Mouse (Mus musculus) hindbrain, embryonic 15.5 days (tissue): ENCODE data around the gene 1700020N15Rik. TPM values are rescaled to one million over a fixed set of nuclear protein-coding genes. Genes with fewer than 3 reads are reported as not detected.
"Not testable (repeated sequence)": the region's sequence is repeated elsewhere in the genome, so short reads cannot be mapped to it uniquely, and the experiment has no call there.

Source experiments
- ATAC-seq: fragments of 200-750 bp; cut with Nextera tagmentation; 2 replicates; pipeline ENCODE4 v1.8.0; 2017; ENCODE audit warnings: low read depth, moderate number of reproducible peaks, moderate TSS enrichment; ENCODE audit not compliant: low FRiP score
- H3K27ac ChIP-seq: fragments of 300-500 bp; sonication (generic); replicated peaks from 2 replicates; pipeline ENCODE4 v1.5.1; 2015; ENCODE audit warnings: mild to moderate bottlenecking, inconsistent platforms
- H3K27me3 ChIP-seq: fragments of 300-500 bp; sonication (generic); 2 replicates; pipeline ENCODE4 v1.6.1; 2015; ENCODE audit warnings: control low read depth, inconsistent platforms
- H3K36me3 ChIP-seq: fragments of 300-500 bp; sonication (generic); 2 replicates; pipeline ENCODE4 v1.6.1; 2015; ENCODE audit warnings: control low read depth, inconsistent platforms
- H3K4me1 ChIP-seq: fragments of 300-500 bp; sonication (generic); replicated peaks from 2 replicates; pipeline ENCODE4 v1.6.1; 2015; ENCODE audit warnings: control low read depth, inconsistent platforms
- H3K4me2 ChIP-seq: fragments of 300-500 bp; sonication (generic); 2 replicates; pipeline ENCODE4 v1.6.1; 2015; ENCODE audit warnings: moderate library complexity, mild to moderate bottlenecking, inconsistent platforms
- H3K4me3 ChIP-seq: fragments of 300-500 bp; sonication (generic); 2 replicates; pipeline ENCODE4 v1.5.1; 2015; ENCODE audit warnings: mild to moderate bottlenecking, inconsistent platforms
- H3K9ac ChIP-seq: fragments of 300-500 bp; sonication (generic); 2 replicates; pipeline ENCODE4 v1.6.1; 2015; ENCODE audit warnings: inconsistent platforms
- H3K9me3 ChIP-seq: fragments of 300-500 bp; sonication (generic); 2 replicates; pipeline ENCODE4 v1.6.1; 2016; ENCODE audit warnings: control low read depth, inconsistent platforms
- WGBS: fragments of 180-500 bp; shearing (Covaris S2); methylation state at CpG from one replicate; pipeline ENCODE4 v1.1.7; 2015; 5-methylcytosine and 5-hydroxymethylcytosine counted together
- polyA plus RNA-seq: library from polyadenylated mRNA; unstranded; fragments of >200 nt; fragmentation: Nextera tagmentation; extraction: Ambion mirVana; gene quantifications from 2 replicates; pipeline ENCODE4 v1.2.1, GENCODE M21; 2015

The 1700020N15Rik gene
- not detected in 2 replicates for polyA plus RNA-seq

DNA sequence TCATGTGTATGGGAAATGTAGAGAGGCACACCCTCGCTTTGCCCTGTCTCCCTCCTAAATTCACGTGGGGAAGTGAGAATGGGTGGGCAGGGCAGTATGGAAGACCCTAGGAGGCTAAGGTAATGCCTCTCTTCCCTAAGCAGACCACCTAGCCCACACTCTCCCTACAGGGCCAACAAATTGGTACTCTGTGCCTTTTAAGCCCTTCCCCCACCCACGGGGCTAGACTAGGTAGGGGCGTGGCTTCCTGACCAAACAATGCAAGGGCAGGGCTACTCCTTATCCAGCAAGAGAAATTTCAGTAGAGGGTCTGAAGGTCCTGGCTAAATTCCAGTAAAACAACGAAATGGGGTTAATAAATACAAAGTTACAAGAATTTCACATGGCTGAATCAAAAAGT, at the start of gene 1700020N15Rik:
Gene 1700020N15Rik, plus strand, starts transcription at position 301 of the 400 bp plus-strand sequence.
- not testable (repeated sequence) for H3K9me3 ChIP-seq, H3K27ac ChIP-seq, H3K4me2 ChIP-seq, H3K4me1 ChIP-seq, H3K36me3 ChIP-seq, H3K4me3 ChIP-seq, ATAC-seq, H3K27me3 ChIP-seq, H3K9ac ChIP-seq
- 77% methylated on average over 5 of the region's 5 CpGs for WGBS

DNA sequence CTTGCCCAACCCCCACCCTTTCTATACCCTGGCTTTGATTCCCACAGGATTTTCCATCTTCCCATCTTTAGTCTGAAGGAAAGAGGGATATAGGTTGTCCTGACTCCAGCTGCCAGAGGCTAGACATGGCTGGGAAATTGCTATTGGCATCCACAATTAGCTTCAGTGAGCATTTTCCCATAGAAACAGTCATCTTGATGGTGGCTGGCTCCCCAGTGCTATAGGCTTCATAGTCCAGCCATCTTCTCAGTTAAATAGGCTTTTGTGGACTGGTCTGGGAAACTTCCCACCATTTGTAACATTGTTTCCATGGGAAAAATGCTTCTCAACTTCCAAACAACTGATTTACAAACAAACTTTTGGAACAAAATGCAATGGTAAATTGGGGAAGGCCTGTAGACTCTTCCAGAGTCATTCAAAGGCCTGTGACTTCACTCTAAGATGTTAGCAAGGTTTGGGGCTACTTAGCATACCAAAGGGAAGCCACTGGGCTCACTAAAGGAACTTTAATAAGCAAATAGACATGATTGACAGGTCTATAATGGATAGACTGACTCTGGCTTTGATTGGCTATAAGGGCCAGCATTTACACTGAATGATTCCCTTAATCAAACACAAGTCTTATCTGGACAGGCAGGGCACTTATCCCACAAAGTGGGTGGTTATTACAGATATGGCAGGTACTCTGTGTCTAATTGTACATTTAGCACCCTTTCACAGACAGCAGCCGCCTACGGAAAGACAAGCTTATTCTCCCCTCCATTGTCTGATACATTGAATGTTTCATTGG, 31.9 kb downstream of the 1700020N15Rik start:
- Histone ChIP-seq H3K27me3 (no peaks in the 10 kb centered on the region), H3K4me1 (no peaks in the 10 kb centered on the region), H3K27ac (no peak overlapping the region), H3K9ac (no peak overlapping the region), H3K4me3 (no peak overlapping the region), H3K4me2 (no peak overlapping the region), H3K36me3 (no peaks in the 10 kb centered on the region), H3K9me3 (no peaks in the 10 kb centered on the region)
- WGBS: 52% methylated on average over 2 of the region's 2 CpGs
- no peak for ATAC-seq
